Mouse (Mus musculus) layer of hippocampus, adult 18-20 months (tissue): ENCODE measurements around the gene Sec22b. TPM values are rescaled to one million over a fixed set of nuclear protein-coding genes. Genes with fewer than 3 reads are reported as not detected.
A peak's percentile ranks its signal among the peaks of the same experiment; 100 is the strongest.

Source experiments
- DNase-seq, 2 experiments: peaks; one replicate each; pipeline ENCODE4 v3.0.0; 2022; ENCODE audit warnings: low spot score in 2 of 2
- total RNA-seq, 2 experiments: library from RNA; stranded (reverse); gene quantifications; 2 replicates each; pipeline ENCODE4 v1.2.3; 2021

Gene Sec22b
- total RNA-seq, 2 experiments from 2014 or later, result 77.2 to 80.5 TPM

- no peak for DNase-seq
Observed at GRCm38 (mm10) chr3:97939626-97940510, 38.9 kb downstream of the Sec22b start.

- DNase-seq, result peak in 1 of 2 experiments; percentile 39
Observed at GRCm38 (mm10) chr3:97940511-97941204, 39.7 kb downstream of the Sec22b start.

GRCm38 (mm10) chr3:97941440-97942259 lies 40.7 kb downstream of the Sec22b start:
- DNase-seq, result no peak

- DNase-seq, result no peak
Observed at GRCm38 (mm10) chr3:97942260-97942950, 41.4 kb downstream of the Sec22b start.

- no peak for DNase-seq
Observed at GRCm38 (mm10) chr3:97944462-97944861, 43.5 kb downstream of the Sec22b start.

- no peak for DNase-seq
Observed at GRCm38 (mm10) chr3:97946439-97946838, 45.4 kb downstream of the Sec22b start.

GRCm38 (mm10) chr3:97948518-97948917 lies 47.5 kb downstream of the Sec22b start:
- DNase-seq, result no peak

- DNase-seq, result no peak
Observed at GRCm38 (mm10) chr3:97949946-97950345, 49.0 kb downstream of the Sec22b start.

GRCm38 (mm10) chr3:97951134-97951533 lies 50.1 kb downstream of the Sec22b start:
- DNase-seq, result no peak

GRCm38 (mm10) chr3:97953196-97953595 lies 52.2 kb downstream of the Sec22b start:
- DNase-seq, result no peak

- DNase-seq, result no peak
Observed at GRCm38 (mm10) chr3:97956322-97956721, 55.3 kb downstream of the Sec22b start.

- DNase-seq, result no peak
Observed at GRCm38 (mm10) chr3:97956926-97957325, 55.9 kb downstream of the Sec22b start.

GRCm38 (mm10) chr3:97960783-97961594 lies 60.0 kb downstream of the Sec22b start:
- DNase-seq, result no peak

- no peak for DNase-seq
Observed at GRCm38 (mm10) chr3:97961962-97962361, 61.0 kb downstream of the Sec22b start.

- no peak for DNase-seq
Observed at GRCm38 (mm10) chr3:97964878-97965353, 63.9 kb downstream of the Sec22b start.

- no peak for DNase-seq
Observed at GRCm38 (mm10) chr3:97967627-97968026, 66.6 kb downstream of the Sec22b start.

- no peak for DNase-seq
Observed at GRCm38 (mm10) chr3:97968191-97968590, 67.2 kb downstream of the Sec22b start.

GRCm38 (mm10) chr3:97969019-97969418 lies 68.0 kb downstream of the Sec22b start:
- no peak for DNase-seq

- no peak for DNase-seq
Observed at GRCm38 (mm10) chr3:97971117-97971516, 70.1 kb downstream of the Sec22b start.

GRCm38 (mm10) chr3:97972200-97972599 lies 71.2 kb downstream of the Sec22b start:
- no peak for DNase-seq
